Mouse (Mus musculus): ENCODE data around the gene Wdr92. TPM values are rescaled to one million over a fixed set of nuclear protein-coding genes. Genes with fewer than 3 reads are reported as not detected.

The Wdr92 gene
- total RNA-seq (2021): 10 to 100 TPM in 1 of 2 experiments, 1 to 10 TPM in 1; 10.0 to 10.1 TPM

- DNase-seq (ENCODE audit: extremely low spot score in 1 of 2, low spot score in 1 of 2): no peak
Observed at GRCm38 (mm10) chr11:17181807-17182206, at the start of gene Wdr92. Wdr92 (plus strand) TSS chr11:17182107.

DNA sequence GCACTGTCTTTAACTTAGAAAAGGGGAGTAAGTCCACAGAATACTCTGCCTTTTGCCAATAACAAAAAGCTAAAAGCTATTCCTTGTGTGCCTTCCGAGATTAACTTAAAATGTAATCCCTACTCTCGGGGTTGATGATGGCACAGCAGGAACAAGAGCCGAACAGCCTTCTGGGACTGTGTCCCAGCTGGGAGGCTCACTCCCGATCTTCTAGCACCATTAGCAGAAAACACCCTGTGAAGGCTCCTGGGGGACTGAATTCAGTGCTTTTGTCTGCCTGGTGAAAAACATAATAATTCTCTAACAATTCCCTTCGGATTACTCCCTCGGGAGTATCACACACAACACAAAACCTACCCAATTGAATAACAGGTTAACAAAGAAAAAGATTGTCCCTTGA lies 46.3 kb upstream of the Wdr92 start:
- DNase-seq (ENCODE audit: extremely low spot score in 1 of 2, low spot score in 1 of 2): no peak

- no peak for DNase-seq (ENCODE audit: extremely low spot score in 1 of 2, low spot score in 1 of 2)
Observed at GRCm38 (mm10) chr11:17138306-17139033, 43.4 kb upstream of the Wdr92 start.

DNA sequence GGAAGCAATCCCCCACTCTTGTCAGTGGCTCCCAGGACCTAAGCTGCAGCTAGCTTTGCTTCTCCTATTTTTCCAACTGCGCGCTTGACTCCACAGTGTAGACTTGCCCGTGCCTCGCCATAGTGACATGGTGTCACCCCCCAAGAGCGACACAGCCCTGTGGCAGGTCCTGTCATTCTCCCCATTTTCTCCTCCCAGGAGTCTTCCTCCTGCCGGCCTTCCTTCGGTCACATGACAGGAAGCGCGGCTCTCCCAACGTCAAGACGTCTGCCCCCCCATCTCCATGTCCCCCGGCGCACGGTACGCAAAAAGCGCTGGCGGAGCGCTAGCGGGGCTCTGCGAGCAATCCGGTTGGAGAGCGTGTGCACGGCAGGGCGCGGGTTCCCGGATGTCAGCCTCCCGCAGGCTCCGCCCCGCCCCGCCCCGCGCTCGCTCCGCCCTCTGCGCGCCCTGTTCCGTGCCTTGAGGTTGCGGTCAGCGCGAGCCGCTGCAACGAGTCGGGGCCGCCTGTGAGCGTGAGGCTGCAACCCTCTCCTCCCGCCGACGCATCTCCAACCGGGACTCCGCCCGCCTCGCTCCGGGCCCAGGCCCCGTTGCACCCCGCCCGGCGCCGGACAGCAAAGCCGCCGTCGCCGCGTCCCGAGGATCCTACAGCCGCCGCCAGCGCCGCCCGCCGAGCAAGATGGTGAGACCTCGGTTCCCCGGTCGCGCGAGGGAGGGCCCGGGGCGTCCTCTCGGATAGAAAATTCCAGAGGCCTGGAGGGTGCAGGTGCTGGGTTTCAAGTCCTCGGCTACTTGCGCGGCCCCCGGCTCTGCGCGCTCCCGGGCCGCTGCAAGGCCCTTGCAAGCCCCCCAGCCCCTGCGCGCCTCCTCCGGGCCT lies 22.8 kb upstream of the Wdr92 start, which contains the start of gene Ppp3r1:
TSS of gene Ppp3r1 (plus strand) at position 406 of the 880 bp plus-strand sequence.
- DNase-seq (ENCODE audit: extremely low spot score in 1 of 2, low spot score in 1 of 2): peak; percentile 91 to 95

DNA sequence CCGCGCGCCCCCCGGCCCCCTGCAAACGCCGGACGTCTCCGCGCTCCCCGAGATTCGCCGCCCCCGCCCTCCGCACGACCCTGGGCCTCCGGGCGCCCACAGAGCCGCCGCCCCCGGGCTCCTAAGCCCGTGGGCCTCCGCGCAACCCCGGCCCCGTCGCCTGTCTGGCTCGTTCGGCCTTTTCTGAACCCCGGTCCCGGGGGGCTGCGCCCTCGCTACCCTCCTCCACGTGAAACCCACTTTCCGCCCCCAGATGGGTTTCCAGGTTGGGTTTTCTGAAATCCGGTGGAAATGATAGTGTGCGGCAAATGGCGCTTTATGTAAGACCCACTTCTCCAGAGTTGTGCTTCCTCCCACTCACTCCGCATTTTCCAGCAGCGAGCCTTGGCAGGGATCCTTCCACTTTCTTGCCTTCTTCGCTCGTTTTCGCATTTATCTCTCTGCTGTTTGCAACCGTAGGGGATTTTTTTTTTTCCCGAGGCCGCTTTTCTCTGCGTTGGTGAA lies 22.1 kb upstream of the Wdr92 start:
- DNase-seq (ENCODE audit: extremely low spot score in 1 of 2, low spot score in 1 of 2): peak; percentile 44 to 54

GRCm38 (mm10) chr11:17160242-17160641 lies 21.7 kb upstream of the Wdr92 start:
- no peak for DNase-seq (ENCODE audit: extremely low spot score in 1 of 2, low spot score in 1 of 2)

DNA sequence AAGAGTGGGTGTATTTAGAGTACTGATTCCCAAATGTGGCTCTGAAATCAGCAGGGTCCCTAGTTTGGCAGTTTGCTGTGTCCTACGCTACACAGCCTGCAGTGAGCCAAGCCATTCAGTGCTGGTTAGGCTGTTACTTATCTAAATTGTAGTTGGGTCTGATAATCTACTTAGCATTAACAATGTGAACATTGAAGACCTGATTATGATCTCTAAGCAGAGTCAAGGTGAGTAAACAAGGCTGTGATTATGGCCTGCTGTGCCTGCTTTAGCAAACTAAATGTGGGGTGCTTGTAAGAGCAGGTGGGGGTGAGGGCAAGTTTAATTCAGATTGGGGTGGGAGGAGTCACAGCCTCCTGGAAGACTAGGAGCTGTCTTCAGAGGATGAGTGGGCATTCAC lies 18.0 kb upstream of the Wdr92 start:
- no peak for DNase-seq (ENCODE audit: extremely low spot score in 1 of 2, low spot score in 1 of 2)

DNA sequence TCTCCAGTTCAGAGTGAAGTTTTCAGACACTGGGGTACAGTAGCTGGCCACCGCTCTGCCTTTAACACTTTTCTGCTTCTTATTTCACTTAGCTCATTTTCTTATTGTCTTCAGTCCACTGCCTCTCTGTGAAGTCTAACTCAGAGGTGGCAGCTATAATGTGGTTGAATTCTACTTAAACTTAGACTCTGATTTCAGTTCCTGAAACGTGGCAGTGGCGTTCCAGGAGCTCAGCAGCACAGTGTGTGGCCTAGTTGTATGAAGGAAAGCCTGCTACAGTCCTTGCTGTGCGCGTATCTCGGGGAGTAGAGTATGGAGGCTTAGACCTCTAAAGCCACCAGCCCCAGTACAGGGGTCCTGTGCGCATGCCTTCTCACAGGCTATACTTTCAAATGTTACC lies 15.3 kb upstream of the Wdr92 start:
- no peak for DNase-seq (ENCODE audit: extremely low spot score in 1 of 2, low spot score in 1 of 2)

DNA sequence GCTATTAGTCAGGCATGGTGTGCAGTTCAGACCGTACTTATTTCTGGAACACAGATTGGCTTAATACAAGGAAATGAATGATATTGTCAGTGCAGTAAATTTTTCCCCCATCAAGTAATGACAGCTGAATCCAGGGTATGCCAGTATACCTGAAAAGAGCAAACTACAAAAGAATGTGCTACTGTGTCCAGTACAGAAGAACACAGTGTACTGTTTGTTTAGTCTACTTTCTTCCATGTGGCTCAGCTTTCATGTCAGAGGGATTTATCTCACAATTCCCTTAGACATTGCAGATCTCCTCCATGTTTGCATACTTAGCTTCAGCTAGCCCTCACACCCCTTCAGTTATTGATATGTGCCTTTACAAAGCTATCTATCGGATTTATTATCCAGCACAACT lies 12.6 kb upstream of the Wdr92 start:
- no peak for DNase-seq (ENCODE audit: extremely low spot score in 1 of 2, low spot score in 1 of 2)

GRCm38 (mm10) chr11:17170938-17171729 lies 10.8 kb upstream of the Wdr92 start:
- DNase-seq (ENCODE audit: extremely low spot score in 1 of 2, low spot score in 1 of 2): no peak

DNA sequence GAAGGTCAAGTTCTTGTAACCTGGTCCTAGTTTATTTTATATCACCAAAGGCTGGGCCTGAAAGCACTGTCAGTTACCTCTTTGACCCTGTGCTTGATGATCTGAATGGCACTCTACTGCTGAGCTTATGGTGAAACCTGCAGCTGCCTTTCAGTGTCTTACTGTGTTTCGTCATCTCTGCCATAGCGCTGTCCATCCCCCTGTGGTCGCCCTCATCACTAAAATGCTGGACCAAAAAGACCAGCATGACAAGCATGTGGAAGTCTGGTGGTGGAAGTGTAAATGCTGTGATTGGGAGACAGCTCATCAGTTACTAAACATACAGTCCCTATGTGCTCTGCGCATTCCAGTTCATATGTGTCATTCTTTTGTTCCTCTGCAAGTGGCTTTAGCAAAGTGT lies 9.6 kb upstream of the Wdr92 start:
- no peak for DNase-seq (ENCODE audit: extremely low spot score in 1 of 2, low spot score in 1 of 2)

DNA sequence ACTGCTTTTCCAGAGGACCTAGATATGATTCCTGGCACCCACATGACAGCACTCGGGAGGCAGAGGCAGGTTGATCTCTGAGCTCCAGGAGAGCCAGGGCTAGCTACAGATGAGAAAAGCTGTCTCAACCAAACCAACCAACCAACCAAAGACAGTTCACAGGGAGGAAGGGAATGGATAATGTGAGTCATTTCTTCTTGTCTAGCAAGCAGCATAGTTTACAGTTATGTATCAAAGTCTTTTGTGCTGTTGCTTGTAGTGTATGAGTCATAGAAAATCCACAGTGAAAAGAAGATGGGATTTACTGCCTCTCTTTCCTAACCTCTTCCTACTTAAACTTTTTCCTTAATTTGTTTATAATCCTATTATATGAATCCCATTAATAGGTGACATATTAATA lies 5.3 kb upstream of the Wdr92 start:
- DNase-seq (ENCODE audit: extremely low spot score in 1 of 2, low spot score in 1 of 2): no peak

- no peak for DNase-seq (ENCODE audit: extremely low spot score in 1 of 2, low spot score in 1 of 2)
Observed at GRCm38 (mm10) chr11:17180753-17181152, 1.2 kb upstream of the Wdr92 start.

DNA sequence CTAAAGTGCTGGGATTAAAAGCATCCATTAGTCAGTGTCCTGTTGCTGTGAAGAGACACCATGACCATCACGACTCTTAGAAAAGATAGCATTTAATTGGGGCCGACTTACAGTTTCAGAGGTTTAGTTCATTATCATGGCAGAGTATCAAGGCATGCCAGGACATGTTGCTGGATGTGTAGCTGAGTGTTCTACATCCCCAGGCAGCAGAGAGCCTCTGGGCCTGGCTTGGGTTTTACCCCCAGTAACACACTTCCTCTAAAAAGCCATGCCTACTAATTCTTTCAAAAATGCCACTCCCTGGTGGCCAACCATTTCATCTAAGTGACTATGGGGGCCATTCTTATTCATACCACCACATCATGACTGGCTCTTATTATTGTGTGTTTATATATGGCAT lies 1.3 kb downstream of the Wdr92 start:
- no peak for DNase-seq (ENCODE audit: extremely low spot score in 1 of 2, low spot score in 1 of 2)

- DNase-seq (ENCODE audit: extremely low spot score in 1 of 2, low spot score in 1 of 2): no peak
Observed at GRCm38 (mm10) chr11:17187649-17188048, 5.7 kb downstream of the Wdr92 start.

- no peak for DNase-seq (ENCODE audit: extremely low spot score in 1 of 2, low spot score in 1 of 2)
Observed at GRCm38 (mm10) chr11:17188786-17189185, 6.9 kb downstream of the Wdr92 start.

GRCm38 (mm10) chr11:17192151-17192844 lies 10.4 kb downstream of the Wdr92 start:
- no peak for DNase-seq (ENCODE audit: extremely low spot score in 1 of 2, low spot score in 1 of 2)

GRCm38 (mm10) chr11:17199170-17199569 lies 17.3 kb downstream of the Wdr92 start:
- no peak for DNase-seq (ENCODE audit: extremely low spot score in 1 of 2, low spot score in 1 of 2)

DNA sequence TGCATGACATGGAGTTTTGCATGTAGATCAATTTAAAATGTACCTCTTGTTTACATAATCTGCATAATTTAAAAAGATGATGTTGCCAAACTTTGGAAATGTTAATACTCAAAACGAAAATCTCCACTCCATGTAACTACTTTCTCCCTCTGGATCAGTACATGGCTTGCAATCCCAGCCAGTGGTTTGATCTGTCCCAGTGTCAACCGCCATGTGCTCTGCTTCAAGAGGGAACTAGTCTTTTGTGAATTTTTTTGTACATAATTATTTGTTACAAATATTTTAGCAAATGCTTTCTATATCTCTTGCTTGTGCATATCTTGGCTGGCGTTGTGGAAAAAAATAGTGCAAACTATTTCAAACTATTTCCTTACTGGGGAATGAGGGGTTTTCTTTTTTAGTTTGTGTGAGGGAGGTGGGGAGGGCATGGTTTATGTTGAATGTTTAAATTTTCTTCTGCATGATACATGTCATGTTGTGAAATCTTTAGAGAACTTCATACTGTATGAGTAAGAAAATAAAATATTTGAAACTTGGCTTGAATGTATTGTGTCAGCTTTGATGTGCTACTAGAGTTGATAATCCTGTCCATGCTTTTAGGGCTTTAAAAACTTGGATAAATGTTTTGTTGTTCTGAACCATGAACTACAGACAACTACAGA lies 18.1 kb downstream of the Wdr92 start:
- no peak for DNase-seq (ENCODE audit: extremely low spot score in 1 of 2, low spot score in 1 of 2)
